Comparison of ENCODE assay signal across 32 mouse cellular contexts in the genomic region with DNA sequence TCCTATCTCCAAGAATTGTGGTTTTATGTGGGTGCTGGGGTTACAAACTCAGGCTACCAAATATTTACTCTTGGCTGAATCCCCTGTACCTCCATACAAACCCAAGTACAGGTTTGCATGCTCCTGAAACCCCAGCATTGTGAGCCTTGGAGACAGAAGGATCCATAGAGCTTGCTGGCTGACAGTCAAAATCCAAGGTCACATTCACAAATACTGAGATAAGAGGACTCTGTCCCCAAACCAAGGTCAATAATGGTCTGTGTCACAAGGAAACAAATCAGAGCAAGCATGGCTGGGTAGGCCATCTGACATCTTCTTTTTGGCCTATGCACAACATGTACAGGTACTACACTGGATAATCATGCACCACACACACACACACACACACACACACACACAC. TPM values are rescaled to one million over a fixed set of nuclear protein-coding genes. Genes with fewer than 3 reads are reported as not detected.
"Had no signal": no experiment of that assay in that cellular context is flagged by ENCODE, and none has a peak within 500 bp of the region (broad histone marks: within the 10 kb centered on the region; RNA-seq: fewer than 3 reads in every experiment).

No protein-coding gene starts in this region.

- H3K4me2 ChIP-seq: heart, embryonic 12.5 days; hindbrain, embryonic 12.5 days; hindbrain, embryonic 14.5 days; intestine, embryonic 15.5 days; limb, embryonic 12.5 days; liver, embryonic 12.5 days had no signal

- H3K36me3 ChIP-seq: heart, embryonic 10.5 days; heart, embryonic 12.5 days; hindbrain, embryonic 10.5 days; hindbrain, embryonic 12.5 days; intestine, embryonic 15.5 days; limb, embryonic 10.5 days; limb, embryonic 12.5 days; liver, embryonic 12.5 days had no signal

- H3K9me3 ChIP-seq: heart, embryonic 10.5 days; heart, embryonic 12.5 days; hindbrain, embryonic 10.5 days; hindbrain, embryonic 12.5 days; intestine, embryonic 15.5 days; limb, embryonic 10.5 days; limb, embryonic 12.5 days; liver, embryonic 12.5 days had no signal

- H3K4me1 ChIP-seq: hindbrain, embryonic 10.5 days; hindbrain, embryonic 12.5 days; intestine, embryonic 15.5 days; limb, embryonic 10.5 days; limb, embryonic 12.5 days had no signal

- H3K27ac ChIP-seq: gastrocnemius, adult 2 months; heart, embryonic 10.5 days; hindbrain, embryonic 10.5 days; hindbrain, embryonic 12.5 days; hindbrain, embryonic 14.5 days; intestine, embryonic 15.5 days; layer of hippocampus, adult 2 months; left cerebral cortex, adult 2 months; limb, embryonic 10.5 days; limb, embryonic 12.5 days; liver, embryonic 12.5 days had no signal

- ATAC-seq: hindbrain, embryonic 16.5 days; inflammation-experienced regulatory T-cells, adult 6 months; intestine, embryonic 15.5 days; intestine, postnatal 0 days; liver, embryonic 12.5 days had no signal

- H3K4me3 ChIP-seq: gastrocnemius, adult 2 months; heart, embryonic 10.5 days; heart, embryonic 12.5 days; hindbrain, embryonic 10.5 days; hindbrain, embryonic 12.5 days; intestine, embryonic 15.5 days; layer of hippocampus, adult 2 months; left cerebral cortex, adult 2 months; limb, embryonic 10.5 days; limb, embryonic 12.5 days; liver, embryonic 12.5 days had no signal

- H3K27me3 ChIP-seq: heart, embryonic 12.5 days; hindbrain, embryonic 12.5 days; intestine, embryonic 15.5 days; limb, embryonic 12.5 days; liver, embryonic 12.5 days had no signal

- H3K9ac ChIP-seq: heart, embryonic 12.5 days; hindbrain, embryonic 12.5 days; hindbrain, embryonic 14.5 days; intestine, embryonic 15.5 days; limb, embryonic 12.5 days; liver, embryonic 12.5 days had no signal

- DNase-seq: gastrocnemius, adult 2 months; gastrocnemius, postnatal 10 days; gastrocnemius, postnatal 25 days; heart, adult 18-20 months; heart, postnatal 10 days; heart, postnatal 4 days; kidney, adult 18-20 months; kidney, adult 8-10 months; kidney, postnatal 10 days; kidney, postnatal 25 days; kidney, postnatal 4 days; liver had no signal

RNA-seq across cellular contexts. Expression of a gene that starts 10.3 kb away (rescaled TPM):
- total RNA-seq: gastrocnemius, postnatal 10 days; granulocyte monocyte progenitor cell, adult 5-6 weeks; heart, postnatal 4 days; left cerebral cortex, adult 2 months; left cerebral cortex, postnatal 36 days had no signal
- polyA plus RNA-seq: heart, embryonic 10.5 days; heart, embryonic 14.5 days; heart, embryonic 16.5 days; intestine, embryonic 15.5 days; intestine, postnatal 0 days; kidney, embryonic 14.5 days; kidney, embryonic 16.5 days; limb, embryonic 10.5 days; liver, embryonic 12.5 days had no signal
